26 mouse cellular contexts compared by ENCODE assay signal in the genomic region with DNA sequence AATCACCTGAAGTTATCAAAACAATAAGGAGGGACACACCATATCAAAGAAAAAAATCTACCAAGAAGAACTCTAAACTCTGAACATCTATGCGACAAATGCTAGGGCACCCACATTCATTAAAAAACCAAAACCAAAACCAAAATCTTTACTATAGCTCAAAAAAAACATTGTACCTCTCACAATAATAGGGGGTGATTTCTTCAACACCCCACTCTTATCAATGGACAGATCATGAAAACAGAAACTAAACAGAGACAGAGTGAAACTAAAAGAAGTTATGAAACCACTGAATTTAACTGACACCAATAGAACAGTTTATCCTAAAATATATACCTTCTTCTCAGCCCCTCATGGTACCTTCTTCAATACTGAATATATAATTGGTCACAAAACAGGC.
A peak's percentile ranks its signal among the peaks of the same experiment; 100 is the strongest.
DNase-seq lines count a peak whose midpoint lies in the region; ATAC-seq lines count a peak whose summit lies in the region.
"Had no signal": no experiment of that assay in that cellular context is flagged by ENCODE, and none has a peak within 500 bp of the region (broad histone marks: within the 10 kb centered on the region; RNA-seq: fewer than 3 reads in every experiment).

No protein-coding gene starts in this region.

- no peak overlapping the region for H3K9ac ChIP-seq in midbrain, embryonic 13.5 days (replicated peaks)
- H3K9ac ChIP-seq in liver, embryonic 12.5 days, result no peak overlapping the region
- H3K9ac ChIP-seq: embryonic facial prominence, embryonic 13.5 days; embryonic facial prominence, embryonic 15.5 days; forebrain, embryonic 12.5 days had no signal

- no peaks in the 10 kb centered on the region for H3K27me3 ChIP-seq in midbrain, embryonic 13.5 days
- H3K27me3 ChIP-seq in liver, embryonic 12.5 days (replicated peaks), result no peaks in the 10 kb centered on the region
- H3K27me3 ChIP-seq: embryonic facial prominence, embryonic 13.5 days; embryonic facial prominence, embryonic 15.5 days; forebrain, embryonic 12.5 days had no signal

- H3K4me2 ChIP-seq in midbrain, embryonic 13.5 days (replicated peaks), result no peak overlapping the region
- H3K4me2 ChIP-seq in liver, embryonic 12.5 days, result no peak overlapping the region
- H3K4me2 ChIP-seq: embryonic facial prominence, embryonic 13.5 days; embryonic facial prominence, embryonic 15.5 days; forebrain, embryonic 12.5 days had no signal

- no peak overlapping the region for H3K4me3 ChIP-seq in midbrain, embryonic 13.5 days (replicated peaks)
- no peak overlapping the region for H3K4me3 ChIP-seq in liver, embryonic 12.5 days
- H3K4me3 ChIP-seq: embryonic facial prominence, embryonic 13.5 days; embryonic facial prominence, embryonic 15.5 days; erythroblast, embryonic 14.5 days; forebrain, embryonic 10.5 days; forebrain, embryonic 12.5 days had no signal

- ATAC-seq in CD4-positive, CD25-positive, alpha-beta regulatory T cell, adult 4 months, result peak; percentile 88
- ATAC-seq in midbrain, embryonic 13.5 days, result no peak
- no peak for ATAC-seq in liver, embryonic 12.5 days
- ATAC-seq: forebrain, embryonic 14.5 days; forebrain, embryonic 16.5 days; Patski had no signal

- H3K36me3 ChIP-seq in midbrain, embryonic 13.5 days, result no peaks in the 10 kb centered on the region
- no peaks in the 10 kb centered on the region for H3K36me3 ChIP-seq in liver, embryonic 12.5 days
- H3K36me3 ChIP-seq: embryonic facial prominence, embryonic 13.5 days; embryonic facial prominence, embryonic 15.5 days; forebrain, embryonic 10.5 days; forebrain, embryonic 12.5 days had no signal

- no peaks in the 10 kb centered on the region for H3K4me1 ChIP-seq in midbrain, embryonic 13.5 days (replicated peaks)
- H3K4me1 ChIP-seq in liver, embryonic 12.5 days, result no peaks in the 10 kb centered on the region
- H3K4me1 ChIP-seq: embryonic facial prominence, embryonic 13.5 days; embryonic facial prominence, embryonic 15.5 days; forebrain, embryonic 10.5 days; forebrain, embryonic 12.5 days had no signal

- DNase-seq in CD4-positive helper T cell, adult 2 months (ENCODE audit: low read depth, low spot score), result peak; percentile 5
- DNase-seq in induced T-regulatory cell, adult 2 months (ENCODE audit: low read depth), result peak; percentile 77
- DNase-seq in gastrocnemius, postnatal 10 days, result no peak
- no peak for DNase-seq in right cerebral cortex, postnatal 4 days
- DNase-seq: adrenal gland, adult 2 months; adrenal gland, postnatal 10 days; adrenal gland, postnatal 25 days; B cell, adult 2 months; cerebellum, adult 11 months; cerebellum, adult 18-20 months; cerebellum, adult 8-10 months; cerebellum, adult 9-11 months; cerebellum, postnatal 14 days; cerebellum, postnatal 36 days; embryo, embryonic 11 days had no signal

- no peak overlapping the region for H3K27ac ChIP-seq in midbrain, embryonic 13.5 days
- no peak overlapping the region for H3K27ac ChIP-seq in liver, embryonic 12.5 days
- H3K27ac ChIP-seq: embryonic facial prominence, embryonic 13.5 days; embryonic facial prominence, embryonic 15.5 days; forebrain, embryonic 10.5 days; forebrain, embryonic 12.5 days had no signal

- H3K9me3 ChIP-seq in midbrain, embryonic 13.5 days, result no peaks in the 10 kb centered on the region
- H3K9me3 ChIP-seq in liver, embryonic 12.5 days (replicated peaks), result no peaks in the 10 kb centered on the region
- H3K9me3 ChIP-seq: embryonic facial prominence, embryonic 13.5 days; embryonic facial prominence, embryonic 15.5 days; forebrain, embryonic 10.5 days; forebrain, embryonic 12.5 days had no signal

- 98% methylated on average over 1 of the region's 1 CpGs for WGBS in midbrain, embryonic 13.5 days
- 77% methylated on average over 1 of the region's 1 CpGs for WGBS in liver, embryonic 12.5 days (ENCODE audit: insufficient replicate concordance)

Comparison
In these comparisons a context has a peak if more than half of its experiments do, and no peak if none do; other contexts are left out.
1. DNase-seq: peak in CD4-positive helper T cell, adult 2 months (single experiment) and induced T-regulatory cell, adult 2 months (single experiment); none in gastrocnemius, postnatal 10 days (single experiment) and right cerebral cortex, postnatal 4 days (single experiment).